Mouse (Mus musculus) thymus, adult 2 months (tissue): Measurements from ENCODE around the gene Zfpl1. TPM values are rescaled to one million over a fixed set of nuclear protein-coding genes. Genes with fewer than 3 reads are reported as not detected.
A peak's percentile ranks its signal among the peaks of the same experiment; 100 is the strongest.

Experiments used
- DNase-seq: peaks from one replicate; pipeline ENCODE4 v3.0.0; 2021
- H3K27ac ChIP-seq: fragments of 200-500 bp; 2 replicates; pipeline ENCODE4 v1.5.1; 2012; ENCODE audit warnings: low read length, control low read depth; ENCODE audit not compliant: control insufficient read depth, insufficient read depth
- H3K27me3 ChIP-seq: fragments of 200-500 bp; 2 replicates; pipeline ENCODE4 v1.6.1; 2012; ENCODE audit warnings: mild to moderate bottlenecking, low read length, moderate library complexity, mixed read lengths; ENCODE audit not compliant: control insufficient read depth, insufficient read depth
- H3K36me3 ChIP-seq: fragments of 200-500 bp; 2 replicates; pipeline ENCODE4 v1.6.1; 2012; ENCODE audit warnings: mild to moderate bottlenecking, low read length, moderate library complexity; ENCODE audit not compliant: control insufficient read depth, insufficient read depth
- H3K4me1 ChIP-seq: fragments of 200-500 bp; replicated peaks from 2 replicates; pipeline ENCODE4 v1.6.1; 2012; ENCODE audit warnings: low read length; ENCODE audit not compliant: control insufficient read depth, insufficient read depth
- H3K4me3 ChIP-seq: fragments of 200-500 bp; 2 replicates; pipeline ENCODE4 v1.5.1; 2012; ENCODE audit warnings: mild to moderate bottlenecking, low read length, control low read depth, moderate library complexity; ENCODE audit not compliant: control insufficient read depth, insufficient read depth
- CTCF ChIP-seq: fragments of 200-500 bp; IDR thresholded peaks from 2 replicates; pipeline ENCODE4 v1.5.1; 2012; ENCODE audit warnings: mild to moderate bottlenecking, control low read depth, low read length, moderate library complexity, borderline replicate concordance; ENCODE audit not compliant: control insufficient read depth, poor library complexity, insufficient read depth; ENCODE audit errors: extremely low read depth
- POLR2A ChIP-seq: fragments of 200-500 bp; IDR thresholded peaks from 2 replicates; pipeline ENCODE4 v1.6.1; 2012; ENCODE audit warnings: mild to moderate bottlenecking, low read length, control low read depth, moderate library complexity; ENCODE audit not compliant: control insufficient read depth, poor library complexity, insufficient read depth; ENCODE audit errors: extremely low read depth
- WGBS: fragments of 180-500 bp; shearing (Covaris S2); methylation state at CpG from one replicate; pipeline ENCODE4 v1.1.7; 2018; 5-methylcytosine and 5-hydroxymethylcytosine counted together
- polyA plus RNA-seq: library from polyadenylated mRNA; depleted of rRNA; stranded (reverse); fragments of >200 nt; gene quantifications from 2 replicates; pipeline ENCODE4 v1.2.3, GENCODE M21; 2012

Gene Zfpl1
- polyA plus RNA-seq, 1 experiment: 147 TPM

DNA sequence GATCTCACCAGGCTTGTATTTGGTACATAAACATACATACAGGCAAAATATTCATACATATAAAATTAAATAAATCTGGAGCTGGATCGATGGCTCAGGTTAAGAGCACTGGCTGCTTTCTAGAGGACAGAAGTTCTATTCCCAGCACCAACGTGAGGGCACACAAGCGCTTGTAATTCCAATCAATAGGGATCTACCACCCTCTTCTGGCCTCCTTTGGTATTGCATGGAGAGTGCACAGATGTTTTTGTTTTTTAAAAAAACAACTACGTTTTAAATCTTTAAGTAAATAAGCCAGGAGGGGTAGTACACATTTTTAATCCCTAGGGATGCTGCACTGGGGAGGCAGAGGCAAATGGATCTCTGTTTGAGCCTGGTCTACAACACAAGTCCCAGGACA lies 41.5 kb upstream of the Zfpl1 start:
- H3K36me3 ChIP-seq: no peaks in the 10 kb centered on the region
- no peak for TF ChIP-seq POLR2A
- H3K27ac ChIP-seq: no peak overlapping the region
- H3K4me1 ChIP-seq: peaks cover 3% of the 10 kb centered on the region
- H3K4me3 ChIP-seq: no peak overlapping the region
- WGBS: 34% methylated on average over 4 of the region's 4 CpGs
- no peaks in the 10 kb centered on the region for H3K27me3 ChIP-seq
- peak; percentile 65 for DNase-seq

DNA sequence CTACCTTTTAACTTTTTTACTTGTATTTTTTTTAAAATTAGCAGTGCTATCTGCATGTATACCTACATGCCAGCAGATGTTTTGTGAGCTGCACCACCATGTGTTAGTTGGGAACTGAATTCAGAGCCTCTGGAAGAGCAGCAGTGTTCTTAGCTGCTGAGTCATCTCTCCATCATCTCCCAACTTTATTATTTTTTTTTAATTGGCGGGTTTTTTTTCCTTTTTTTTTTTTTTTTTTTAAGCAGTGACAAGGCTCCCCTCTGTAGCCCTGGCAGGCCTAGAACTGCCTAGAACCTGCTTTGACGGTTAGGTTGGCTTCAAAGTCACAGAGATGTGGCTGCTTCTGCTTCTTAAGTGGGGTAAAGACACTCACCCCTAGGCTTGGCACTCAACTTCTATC lies 40.1 kb upstream of the Zfpl1 start:
- TF ChIP-seq POLR2A (no peak), CTCF (no peak)
- no peak overlapping the region for H3K27ac ChIP-seq
- 91% methylated on average over 2 of the region's 2 CpGs for whole genome bisulfite sequencing
- peaks cover 3% of the 10 kb centered on the region for H3K4me1 ChIP-seq
- H3K36me3 ChIP-seq: no peaks in the 10 kb centered on the region
- no peak overlapping the region for H3K4me3 ChIP-seq
- H3K27me3 ChIP-seq: no peaks in the 10 kb centered on the region
- DNase-seq: no peak

DNA sequence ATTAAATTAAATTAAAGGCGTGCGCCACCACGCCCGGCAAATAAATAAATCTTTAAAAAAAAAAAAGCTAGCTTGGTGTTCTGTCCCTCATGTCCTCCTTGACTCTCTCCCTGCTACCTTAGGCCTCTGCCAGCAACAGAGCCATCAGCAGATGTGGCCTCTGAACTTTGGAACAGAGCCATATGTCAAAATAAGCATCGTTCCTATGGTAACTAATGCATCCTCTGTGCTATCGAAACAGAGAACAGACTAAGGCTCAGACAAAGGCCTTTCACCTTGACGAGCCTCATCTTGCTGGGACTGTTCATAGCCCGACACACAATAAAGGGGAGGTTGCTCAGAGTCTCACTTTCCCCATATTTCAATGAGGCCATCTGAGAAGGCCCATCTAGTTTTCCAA lies 38.6 kb upstream of the Zfpl1 start:
- TF ChIP-seq POLR2A (no peak), CTCF (no peak)
- no peaks in the 10 kb centered on the region for H3K36me3 ChIP-seq
- H3K27me3 ChIP-seq: no peaks in the 10 kb centered on the region
- 93% methylated on average over 8 of the region's 8 CpGs for WGBS
- H3K4me1 ChIP-seq: no peaks in the 10 kb centered on the region; the same call in 1 of the 2 replicates
- H3K4me3 ChIP-seq: no peak overlapping the region
- H3K27ac ChIP-seq: no peak overlapping the region
- DNase-seq: no peak

DNA sequence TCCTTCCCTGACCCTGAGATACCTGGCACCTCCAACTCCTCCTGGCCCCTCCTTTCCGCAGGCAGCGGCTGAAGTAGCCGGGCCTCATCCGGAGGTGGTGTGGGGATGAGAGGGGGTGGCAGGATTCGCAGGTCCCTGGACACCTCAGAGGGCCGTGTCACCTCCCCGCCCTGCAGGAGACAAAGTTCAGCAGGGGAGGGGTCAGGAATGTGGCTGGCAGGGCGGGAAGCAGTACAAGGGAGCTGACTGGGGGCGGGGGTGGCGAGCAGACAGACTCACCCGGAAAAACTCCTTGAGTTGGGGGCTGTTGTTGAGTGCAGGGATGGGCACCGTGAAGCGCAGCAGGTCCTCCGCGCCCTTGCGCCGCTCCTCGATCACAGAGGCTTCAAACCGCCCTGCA lies 37.0 kb upstream of the Zfpl1 start:
- peaks cover 7% of the 10 kb centered on the region; the same call in 1 of the 2 replicates for H3K4me1 ChIP-seq
- H3K27ac ChIP-seq: no peak overlapping the region
- H3K36me3 ChIP-seq: no peaks in the 10 kb centered on the region
- no peak for DNase-seq
- WGBS: 95% methylated on average over 19 of the region's 19 CpGs
- H3K4me3 ChIP-seq: no peak overlapping the region
- no peak for TF ChIP-seq CTCF
- no peak for TF ChIP-seq POLR2A
- H3K27me3 ChIP-seq: no peaks in the 10 kb centered on the region

DNA sequence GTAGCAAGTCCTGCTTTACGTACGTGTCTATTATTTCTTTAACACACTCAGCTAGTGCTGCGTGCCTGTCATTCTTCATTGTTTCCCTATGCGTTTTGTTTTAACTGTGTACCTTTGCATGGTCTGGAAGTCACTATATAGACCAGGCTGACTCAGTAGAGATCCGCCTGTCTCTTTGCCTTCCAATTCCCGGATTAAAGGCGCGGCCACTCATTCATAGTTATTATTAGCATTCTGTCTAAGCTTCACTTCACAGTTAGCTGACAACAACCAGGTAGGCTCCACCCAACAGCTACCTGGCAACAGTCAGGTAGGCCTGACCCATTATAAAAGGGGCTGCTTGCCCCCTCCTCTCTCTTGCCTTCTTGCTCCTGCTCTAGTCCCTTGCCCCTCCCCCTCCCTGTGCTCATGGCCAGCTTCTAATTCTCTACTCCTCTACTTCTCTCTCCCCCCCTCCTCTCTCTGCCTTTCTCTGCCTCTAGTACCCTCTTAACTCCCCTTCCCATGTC lies 34.0 kb upstream of the Zfpl1 start:
- 5% methylated on average over 8 of the region's 8 CpGs for WGBS
- Histone ChIP-seq H3K27me3 (no peaks in the 10 kb centered on the region), H3K4me3 (no peak overlapping the region)

DNA sequence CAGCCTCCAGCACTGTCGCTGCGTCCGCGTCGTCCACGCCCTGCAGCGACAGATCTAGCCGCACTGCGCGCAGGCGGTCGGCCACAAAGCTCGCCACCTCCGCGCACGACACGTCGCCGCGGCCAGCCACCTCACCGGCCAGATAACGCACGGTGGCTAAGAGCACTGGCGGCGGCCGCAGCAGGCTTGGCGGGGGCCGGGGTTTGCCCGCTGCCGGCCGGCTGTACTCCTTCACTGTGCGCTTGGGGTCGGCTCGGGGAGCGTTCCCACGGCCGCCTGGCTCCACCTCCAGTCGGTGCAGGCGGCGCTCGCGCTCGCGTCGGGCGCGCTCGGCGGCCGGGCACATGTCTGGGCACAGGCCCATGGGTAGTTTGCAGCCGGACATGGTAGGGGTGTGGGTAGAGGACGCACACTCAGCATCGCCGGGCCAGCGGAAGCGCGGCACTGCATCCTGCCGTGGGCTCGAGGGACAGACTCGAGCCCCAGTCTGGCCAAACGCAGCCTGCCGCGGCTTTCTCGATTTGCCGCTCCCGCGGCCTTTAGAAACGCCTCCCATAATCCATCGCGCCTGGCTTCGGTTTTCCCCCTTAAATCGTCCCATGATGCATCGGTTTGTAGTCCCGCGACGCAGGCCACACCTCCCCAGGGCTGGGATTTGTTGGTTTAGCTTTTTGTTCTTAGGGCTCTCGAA lies 33.4 kb upstream of the Zfpl1 start, which contains the start of gene Sac3d1:
Sac3d1 (minus strand) TSS at position 665 of the 691 bp plus-strand sequence.
- H3K27me3 ChIP-seq: no peaks in the 10 kb centered on the region
- H3K27ac ChIP-seq: no peak within 1 kb of the TSS
- under 1% methylated on average over 77 of the region's 77 CpGs for WGBS
- H3K4me3 ChIP-seq: peak within 1 kb of the TSS; percentile 66
- H3K4me1 ChIP-seq: peaks cover 8% of the 10 kb centered on the region; the same call in 1 of the 2 replicates
- peak; percentile 91 for DNase-seq
- H3K36me3 ChIP-seq: no peaks in the 10 kb centered on the region; the same call in 1 of the 2 replicates
- TF ChIP-seq CTCF: peak; percentile 62; the same call in 1 of the 2 replicates
- TF ChIP-seq POLR2A: peak; percentile 39; the same call in 1 of the 2 replicates

More for the DNA sequence above, 34.0 kb upstream of the Zfpl1 start:
- H3K4me1 ChIP-seq: peaks cover 8% of the 10 kb centered on the region; the same call in 1 of the 2 replicates
- TF ChIP-seq CTCF (no peak), POLR2A (no peak)
- no peaks in the 10 kb centered on the region; the same call in 1 of the 2 replicates for H3K36me3 ChIP-seq
- no peak for DNase-seq
- H3K27ac ChIP-seq: no peak overlapping the region
